Mouse (Mus musculus): Measurements from ENCODE around the gene Lef1.

GRCm38 (mm10) chr3:131212200-131212599, 101.9 kb downstream of the Lef1 start:
- TF ChIP-seq EP300 (IDR thresholded peaks at IDR 0.05; ENCODE audit: low read depth), result no peak
- TF ChIP-seq CTCF (IDR thresholded peaks at IDR 0.05; ENCODE audit: low read depth), result peak; percentile 46

Measured in liver, embryonic 14.5 days (tissue).